Mouse (Mus musculus) T-helper 1 cell (primary cell): ENCODE data around the gene Slc1a5.

Source experiments
- in situ Hi-C: fragments of 300-600 bp; cut with MboI, MseI; formaldehyde crosslinking; loops from one replicate; pipeline ENCODE4 v1.15.1; 2025; ENCODE audit warnings: high pct_unique_total_duplicates

Gene Slc1a5

DNA sequence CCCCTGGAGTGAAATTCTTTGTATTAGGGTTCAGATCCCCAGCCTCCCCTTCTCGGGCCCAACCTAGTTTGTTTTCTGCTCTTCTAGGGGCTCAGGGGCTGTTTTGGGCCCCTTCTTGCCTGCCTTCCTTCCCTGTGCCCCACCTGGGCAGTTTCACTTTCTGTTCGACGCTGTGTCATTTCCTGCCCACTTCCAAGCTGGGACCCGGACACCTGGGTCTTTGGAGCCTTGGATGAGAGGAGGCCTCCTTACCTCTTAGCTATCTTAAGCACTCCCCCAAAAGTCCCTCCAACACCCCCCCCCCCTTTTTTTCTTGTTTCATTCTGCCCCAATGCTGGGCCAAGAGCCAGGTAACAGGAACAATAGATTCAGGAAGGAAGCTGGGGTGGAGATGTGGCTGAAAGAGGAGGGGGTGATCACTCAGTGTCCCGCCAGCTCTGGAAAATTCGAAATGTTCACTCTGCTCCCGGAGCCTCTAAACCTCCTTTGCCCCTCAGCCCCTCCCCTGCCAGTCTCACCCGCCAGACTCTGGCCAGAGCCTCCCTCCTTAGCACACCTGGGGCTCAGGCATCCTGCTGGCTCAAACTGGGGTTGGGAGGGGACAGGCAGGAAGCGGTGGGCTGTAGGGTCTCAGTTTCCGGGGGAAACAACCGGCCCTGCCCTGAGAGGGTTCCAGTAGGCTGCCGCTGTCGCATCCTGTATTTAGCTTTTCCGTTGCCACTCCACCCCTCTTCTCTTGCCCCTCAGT lies 64.1 kb downstream of the Slc1a5 start:
- in situ Hi-C loops = no loop called here

DNA sequence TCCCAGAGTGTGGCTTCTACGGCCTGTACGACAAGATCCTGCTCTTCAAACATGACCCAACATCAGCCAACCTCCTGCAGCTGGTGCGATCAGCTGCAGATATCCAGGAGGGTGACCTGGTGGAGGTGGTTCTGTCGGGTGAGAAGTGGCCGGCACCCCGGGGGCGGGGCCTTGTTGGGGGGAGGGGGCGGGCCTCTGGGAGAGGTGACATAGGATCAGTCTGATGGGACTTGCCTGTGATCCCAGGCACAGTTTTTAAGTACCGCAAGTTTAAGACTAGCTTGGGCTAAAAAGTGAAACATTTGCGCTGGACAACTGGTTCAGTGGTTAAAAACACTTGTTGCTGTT lies 64.7 kb downstream of the Slc1a5 start:
- in situ Hi-C loops = no loop called here

DNA sequence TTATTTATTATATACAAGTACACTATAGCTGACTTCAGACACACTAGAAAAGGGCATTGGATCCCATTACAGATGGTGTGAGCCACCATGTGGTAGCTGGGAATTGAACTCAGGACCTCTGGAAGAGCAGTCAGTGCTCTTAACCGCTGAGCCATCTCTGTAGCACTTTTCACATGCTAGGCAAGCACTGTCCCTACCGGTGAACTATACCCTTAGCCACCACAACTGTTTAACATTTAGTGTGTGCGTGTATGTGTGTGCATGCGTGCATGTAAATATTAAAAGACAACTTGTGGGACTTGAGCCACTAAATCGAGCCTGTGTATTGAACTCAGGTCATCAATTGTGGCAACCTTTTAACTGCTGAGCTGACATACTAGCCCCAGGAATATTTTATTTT lies 65.6 kb downstream of the Slc1a5 start:
- in situ Hi-C loops = no loop called here

DNA sequence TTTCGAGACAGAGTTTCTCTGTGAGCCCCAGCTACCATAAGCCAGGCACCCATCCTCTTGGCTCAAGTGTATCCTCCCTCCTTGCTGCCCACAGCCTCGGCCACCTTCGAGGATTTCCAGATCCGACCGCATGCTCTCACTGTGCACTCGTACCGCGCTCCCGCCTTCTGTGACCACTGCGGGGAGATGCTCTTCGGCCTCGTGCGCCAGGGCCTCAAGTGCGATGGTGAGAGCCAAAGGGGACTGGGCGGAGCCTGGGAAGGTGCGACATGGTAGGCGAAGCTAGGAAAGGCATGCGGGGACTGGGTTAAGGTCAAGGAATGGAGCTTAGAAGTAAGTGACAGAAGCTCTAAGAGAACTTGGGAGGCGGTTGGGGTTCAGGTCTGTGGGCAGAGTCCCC lies 66.4 kb downstream of the Slc1a5 start:
- in situ Hi-C loops = no loop called here
